Mouse (Mus musculus) kidney, embryonic 15.5 days (tissue): Measurements from ENCODE around the gene Aim2. TPM values are rescaled to one million over a fixed set of nuclear protein-coding genes. Genes with fewer than 3 reads are reported as not detected.
A peak's percentile ranks its signal among the peaks of the same experiment; 100 is the strongest.

ENCODE experiments used
- ATAC-seq: fragments of 200-750 bp; cut with Nextera tagmentation; replicated peaks from 2 replicates; pipeline ENCODE4 v1.8.0; 2017; ENCODE audit warnings: moderate TSS enrichment; ENCODE audit not compliant: low FRiP score
- H3K27ac ChIP-seq: fragments of 300-500 bp; sonication (generic); 2 replicates; pipeline ENCODE4 v1.5.1; 2015; ENCODE audit warnings: mild to moderate bottlenecking, inconsistent platforms
- H3K27me3 ChIP-seq: fragments of 300-500 bp; sonication (generic); 2 replicates; pipeline ENCODE4 v1.6.1; 2015; ENCODE audit warnings: inconsistent platforms
- H3K36me3 ChIP-seq: fragments of 300-500 bp; sonication (generic); 2 replicates; pipeline ENCODE4 v1.6.1; 2015; ENCODE audit warnings: inconsistent platforms
- H3K4me1 ChIP-seq: fragments of 300-500 bp; sonication (generic); 2 replicates; pipeline ENCODE4 v1.6.1; 2015; ENCODE audit warnings: inconsistent platforms
- H3K4me2 ChIP-seq: fragments of 300-500 bp; sonication (generic); 2 replicates; pipeline ENCODE4 v1.6.1; 2015; ENCODE audit warnings: moderate library complexity, mild to moderate bottlenecking, inconsistent platforms
- H3K4me3 ChIP-seq: fragments of 300-500 bp; sonication (generic); replicated peaks from 2 replicates; pipeline ENCODE4 v1.5.1; 2015; ENCODE audit warnings: mild to moderate bottlenecking, inconsistent platforms
- H3K9ac ChIP-seq: fragments of 300-500 bp; sonication (generic); 2 replicates; pipeline ENCODE4 v1.6.1; 2015; ENCODE audit warnings: mild to moderate bottlenecking, inconsistent platforms
- H3K9me3 ChIP-seq: fragments of 300-500 bp; sonication (generic); replicated peaks from 2 replicates; pipeline ENCODE4 v1.6.1; 2016; ENCODE audit warnings: inconsistent platforms
- WGBS: fragments of 180-500 bp; shearing (Covaris S2); methylation state at CpG from one replicate; pipeline ENCODE4 v1.1.7; 2015; ENCODE audit warnings: mixed read lengths; 5-methylcytosine and 5-hydroxymethylcytosine counted together
- polyA plus RNA-seq: library from polyadenylated mRNA; unstranded; fragments of >200 nt; fragmentation: Nextera tagmentation; extraction: Ambion mirVana; gene quantifications from 2 replicates; pipeline ENCODE4 v1.2.1, GENCODE M21; 2015

Aim2 gene
- polyA plus RNA-seq, 1 experiment from 2014 or later = 2.9 TPM

DNA sequence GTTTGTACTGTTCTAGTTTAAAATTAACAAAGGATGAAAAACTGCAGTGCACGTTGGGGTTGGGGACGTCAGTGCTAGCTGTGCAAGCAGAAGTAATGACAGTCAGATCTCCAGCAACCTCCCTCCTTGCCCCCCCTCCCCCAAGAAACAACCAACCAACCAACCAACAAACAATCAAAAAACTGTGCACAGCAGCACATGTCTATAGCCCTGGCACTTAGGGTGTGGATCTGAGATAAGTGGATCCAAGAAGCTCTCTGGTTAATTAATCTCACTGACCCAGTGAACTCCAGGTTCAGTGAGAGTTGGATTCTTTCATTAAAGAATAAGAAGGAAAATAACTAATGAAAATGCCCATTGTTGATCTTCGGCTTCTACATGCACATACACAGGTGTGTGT, 64.0 kb downstream of the Aim2 start:
- H3K4me2 ChIP-seq = no peak overlapping the region
- ATAC-seq = no peak
- 72% methylated on average over 3 of the region's 3 CpGs for WGBS
- no peaks in the 10 kb centered on the region for H3K36me3 ChIP-seq
- no peak overlapping the region for H3K27ac ChIP-seq
- H3K9me3 ChIP-seq = no peaks in the 10 kb centered on the region
- H3K4me3 ChIP-seq = no peak overlapping the region
- H3K27me3 ChIP-seq = no peaks in the 10 kb centered on the region
- no peak overlapping the region for H3K9ac ChIP-seq
- no peaks in the 10 kb centered on the region for H3K4me1 ChIP-seq

DNA sequence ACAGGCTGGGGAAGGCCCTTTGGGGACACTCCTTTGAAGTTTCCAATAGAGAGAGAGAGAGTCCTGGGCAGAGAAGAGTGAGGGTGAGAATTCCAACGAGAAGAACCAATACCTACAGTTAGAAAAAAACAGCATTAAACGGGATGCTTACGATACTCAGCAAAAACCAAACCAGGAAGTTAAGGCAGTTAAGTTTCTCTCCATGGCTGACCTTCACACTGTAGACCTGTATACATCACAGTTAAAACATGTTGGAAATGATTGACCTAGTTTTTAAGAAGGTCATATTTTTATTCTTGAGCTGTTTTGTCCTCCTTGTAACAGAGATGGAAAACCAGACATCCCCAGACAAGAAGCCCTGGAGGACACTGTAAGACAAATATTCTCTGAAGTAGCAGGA, 67.8 kb downstream of the Aim2 start:
- no peaks in the 10 kb centered on the region for H3K36me3 ChIP-seq
- H3K4me3 ChIP-seq = no peak overlapping the region
- H3K27me3 ChIP-seq = no peaks in the 10 kb centered on the region
- H3K27ac ChIP-seq = peak overlapping the region; percentile 55; the same call in 1 of the 2 replicates
- no peak overlapping the region for H3K4me2 ChIP-seq
- no peaks in the 10 kb centered on the region for H3K9me3 ChIP-seq
- H3K4me1 ChIP-seq = no peaks in the 10 kb centered on the region
- 76% methylated on average over 3 of the region's 3 CpGs for WGBS
- H3K9ac ChIP-seq = no peak overlapping the region
- no peak for ATAC-seq

DNA sequence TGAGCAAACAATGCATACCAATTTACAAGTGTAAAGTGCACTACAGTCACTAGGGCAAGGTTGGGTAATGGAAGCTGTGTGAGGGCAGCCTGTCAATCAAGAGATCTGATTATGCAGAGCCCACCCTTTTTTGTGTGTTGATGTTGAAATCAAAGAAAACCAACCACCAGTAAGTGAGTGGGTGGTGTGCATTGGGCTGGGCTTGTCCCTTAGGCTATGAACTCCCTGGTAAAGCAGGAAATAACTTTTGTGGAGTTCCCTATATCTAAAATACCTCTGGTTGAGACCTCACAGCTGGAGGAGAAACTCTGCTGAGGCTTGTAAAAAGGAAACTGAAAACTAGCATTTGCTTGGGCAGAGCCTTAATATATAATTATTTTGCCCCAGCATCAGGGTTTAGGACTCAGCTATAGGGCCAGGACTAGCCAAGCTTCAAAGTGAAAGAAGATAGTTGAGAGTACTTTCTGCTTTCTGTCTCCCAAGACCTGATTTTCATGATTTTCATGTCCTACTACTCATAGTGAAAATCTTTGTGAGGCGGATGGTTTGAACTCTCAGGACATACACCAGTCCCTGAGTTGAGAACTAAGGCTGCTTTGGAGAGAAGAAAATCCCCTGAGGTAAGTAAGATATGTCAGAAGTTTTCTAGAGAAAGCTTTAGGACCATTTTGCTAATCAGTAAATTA, 68.4 kb downstream of the Aim2 start:
- H3K9me3 ChIP-seq = no peaks in the 10 kb centered on the region
- no peak overlapping the region for H3K4me3 ChIP-seq
- ATAC-seq = peak; percentile 75
- H3K27me3 ChIP-seq = no peaks in the 10 kb centered on the region
- 89% methylated on average over 1 of the region's 1 CpGs for WGBS
- peak overlapping the region; percentile 55 for H3K27ac ChIP-seq
- no peak overlapping the region for H3K9ac ChIP-seq
- H3K4me2 ChIP-seq = no peak overlapping the region
- H3K4me1 ChIP-seq = no peaks in the 10 kb centered on the region
- H3K36me3 ChIP-seq = no peaks in the 10 kb centered on the region

DNA sequence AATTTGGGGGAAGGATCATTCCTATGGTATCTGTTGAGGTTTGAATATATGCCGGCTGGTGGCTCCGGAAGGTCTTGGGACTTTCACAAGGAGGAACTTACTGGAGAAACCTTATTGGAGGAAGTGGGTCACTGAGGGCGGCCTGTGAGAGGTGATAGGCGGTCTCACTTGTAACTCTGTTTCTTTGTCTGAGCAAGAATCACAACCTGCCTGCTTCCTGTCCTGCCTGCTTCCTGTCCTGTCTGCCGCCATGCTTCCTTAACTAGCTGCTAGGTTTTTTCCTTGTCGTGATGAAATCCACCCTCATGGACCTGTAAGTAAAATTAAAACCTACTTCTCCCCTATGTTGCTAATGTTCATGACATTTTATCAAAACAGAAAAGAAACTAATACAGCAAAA, 69.7 kb downstream of the Aim2 start:
- H3K27ac ChIP-seq = no peak overlapping the region
- no peaks in the 10 kb centered on the region for H3K36me3 ChIP-seq
- no peak for ATAC-seq
- 73% methylated on average over 6 of the region's 6 CpGs for WGBS
- no peaks in the 10 kb centered on the region for H3K4me1 ChIP-seq
- H3K27me3 ChIP-seq = no peaks in the 10 kb centered on the region
- no peak overlapping the region for H3K9ac ChIP-seq
- no peak overlapping the region for H3K4me2 ChIP-seq
- H3K4me3 ChIP-seq = no peak overlapping the region
- H3K9me3 ChIP-seq = no peaks in the 10 kb centered on the region

- Histone ChIP-seq H3K27ac (no peak overlapping the region), H3K4me1 (no peaks in the 10 kb centered on the region)
- 80% methylated on average over 2 of the region's 2 CpGs for WGBS
Observed at GRCm38 (mm10) chr1:173426345-173426744, 75.7 kb downstream of the Aim2 start.

GRCm38 (mm10) chr1:173427385-173427784, 76.7 kb downstream of the Aim2 start:
- H3K36me3 ChIP-seq = no peaks in the 10 kb centered on the region
- ATAC-seq = no peak

More at GRCm38 (mm10) chr1:173426345-173426744, 75.7 kb downstream of the Aim2 start:
- H3K36me3 ChIP-seq = no peaks in the 10 kb centered on the region
- no peaks in the 10 kb centered on the region for H3K9me3 ChIP-seq
- H3K9ac ChIP-seq = no peak overlapping the region
- no peak for ATAC-seq
- no peaks in the 10 kb centered on the region for H3K27me3 ChIP-seq
- H3K4me2 ChIP-seq = no peak overlapping the region
- no peak overlapping the region for H3K4me3 ChIP-seq

DNA sequence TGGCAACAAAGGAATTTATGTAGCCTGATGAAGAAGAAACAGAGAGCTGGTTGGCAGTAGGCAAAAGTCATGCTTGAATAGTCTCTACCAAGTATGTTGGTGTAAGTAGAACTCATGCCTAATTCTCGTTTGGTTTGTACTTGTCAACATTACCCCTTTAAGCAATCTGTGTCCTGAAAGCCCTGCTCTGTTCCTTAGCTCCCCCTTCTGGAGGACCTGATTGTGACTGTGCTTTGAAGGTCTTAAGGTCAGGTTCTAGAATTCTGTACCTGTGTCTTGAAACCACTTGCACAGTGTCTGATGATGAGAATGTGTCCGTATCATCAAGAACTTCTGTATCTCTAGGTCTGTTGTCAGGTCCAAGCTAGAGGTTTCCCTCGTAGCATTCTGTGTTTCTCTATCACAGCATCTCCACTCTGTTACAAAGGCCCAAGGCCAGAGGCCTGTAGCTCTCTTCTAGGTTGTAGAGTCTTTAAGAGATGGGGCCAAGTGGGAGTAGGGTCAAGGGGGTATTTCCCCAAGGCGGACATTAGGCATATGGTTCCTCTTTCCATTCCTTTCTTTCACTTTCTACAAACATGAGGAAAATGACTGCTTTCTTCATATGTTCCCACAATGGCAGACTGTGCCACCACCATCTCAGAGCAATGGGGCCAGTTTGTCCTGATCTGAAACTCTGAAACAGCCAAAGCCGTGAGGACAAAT, 79.5 kb downstream of the Aim2 start:
- Histone ChIP-seq H3K36me3 (no peaks in the 10 kb centered on the region), H3K9me3 (no peaks in the 10 kb centered on the region), H3K4me1 (no peaks in the 10 kb centered on the region), H3K27ac (no peak overlapping the region), H3K9ac (no peak overlapping the region), H3K4me2 (no peak overlapping the region), H3K4me3 (no peak overlapping the region), H3K27me3 (no peaks in the 10 kb centered on the region)
- 86% methylated on average over 5 of the region's 5 CpGs for WGBS
- no peak for ATAC-seq

More at GRCm38 (mm10) chr1:173427385-173427784, 76.7 kb downstream of the Aim2 start:
- Histone ChIP-seq H3K4me3 (no peak overlapping the region), H3K4me1 (no peaks in the 10 kb centered on the region), H3K4me2 (no peak overlapping the region), H3K27me3 (no peaks in the 10 kb centered on the region), H3K9me3 (no peaks in the 10 kb centered on the region), H3K9ac (no peak overlapping the region), H3K27ac (no peak overlapping the region)
- WGBS = 78% methylated on average over 8 of the region's 8 CpGs

GRCm38 (mm10) chr1:173432411-173432810, 81.7 kb downstream of the Aim2 start:
- 57% methylated on average over 2 of the region's 2 CpGs for WGBS
- Histone ChIP-seq H3K9me3 (no peaks in the 10 kb centered on the region), H3K27ac (no peak overlapping the region), H3K4me1 (no peaks in the 10 kb centered on the region), H3K9ac (no peak overlapping the region), H3K4me2 (no peak overlapping the region), H3K27me3 (no peaks in the 10 kb centered on the region), H3K36me3 (no peaks in the 10 kb centered on the region), H3K4me3 (no peak overlapping the region)
- ATAC-seq = no peak

- 68% methylated on average over 6 of the region's 6 CpGs for WGBS
- no peak overlapping the region for H3K4me2 ChIP-seq
Observed at GRCm38 (mm10) chr1:173437161-173437953, 86.7 kb downstream of the Aim2 start.

GRCm38 (mm10) chr1:173440681-173441080, 90.0 kb downstream of the Aim2 start:
- ATAC-seq = no peak
- WGBS = 59% methylated on average over 1 of the region's 1 CpGs
- Histone ChIP-seq H3K9ac (no peak overlapping the region), H3K4me2 (no peak overlapping the region), H3K27ac (no peak overlapping the region), H3K4me3 (no peak overlapping the region), H3K27me3 (no peaks in the 10 kb centered on the region), H3K36me3 (no peaks in the 10 kb centered on the region), H3K9me3 (no peaks in the 10 kb centered on the region), H3K4me1 (no peaks in the 10 kb centered on the region)

More at GRCm38 (mm10) chr1:173437161-173437953, 86.7 kb downstream of the Aim2 start:
- Histone ChIP-seq H3K9ac (no peak overlapping the region), H3K9me3 (no peaks in the 10 kb centered on the region), H3K36me3 (no peaks in the 10 kb centered on the region), H3K4me1 (no peaks in the 10 kb centered on the region), H3K27ac (no peak overlapping the region), H3K27me3 (no peaks in the 10 kb centered on the region), H3K4me3 (no peak overlapping the region)
- no peak for ATAC-seq

DNA sequence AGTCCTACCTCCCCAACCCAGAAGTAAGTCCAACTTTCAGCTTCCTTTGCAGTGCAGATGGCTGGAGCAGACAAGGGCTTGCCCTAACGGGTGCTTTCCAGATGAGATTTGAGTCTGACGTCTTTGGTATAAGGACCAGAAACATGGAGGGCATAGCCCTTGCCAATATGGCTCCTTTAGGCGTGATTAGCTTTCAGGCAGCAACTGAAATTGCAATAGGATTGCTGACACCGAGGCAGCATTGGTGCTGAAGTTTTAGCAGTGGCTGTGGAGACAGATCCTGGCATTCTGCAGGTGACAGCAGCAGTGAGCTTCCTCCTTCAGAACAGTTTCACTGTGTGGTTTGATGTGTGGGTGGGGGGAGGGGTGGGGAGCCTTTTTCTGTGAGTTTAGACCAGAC, 90.5 kb downstream of the Aim2 start:
- H3K9ac ChIP-seq = no peak overlapping the region
- no peaks in the 10 kb centered on the region for H3K9me3 ChIP-seq
- H3K4me2 ChIP-seq = no peak overlapping the region
- ATAC-seq = no peak
- H3K27me3 ChIP-seq = no peaks in the 10 kb centered on the region
- 72% methylated on average over 4 of the region's 4 CpGs for WGBS
- H3K36me3 ChIP-seq = no peaks in the 10 kb centered on the region
- no peak overlapping the region for H3K27ac ChIP-seq
- no peak overlapping the region for H3K4me3 ChIP-seq
- H3K4me1 ChIP-seq = no peaks in the 10 kb centered on the region

GRCm38 (mm10) chr1:173443061-173443460, 92.4 kb downstream of the Aim2 start:
- H3K9ac ChIP-seq = no peak overlapping the region
- no peaks in the 10 kb centered on the region for H3K36me3 ChIP-seq
- no peak overlapping the region for H3K27ac ChIP-seq
- no peaks in the 10 kb centered on the region for H3K27me3 ChIP-seq
- no peaks in the 10 kb centered on the region for H3K4me1 ChIP-seq
- WGBS = 60% methylated on average over 1 of the region's 1 CpGs
- no peak overlapping the region for H3K4me2 ChIP-seq
- H3K9me3 ChIP-seq = no peaks in the 10 kb centered on the region
- no peak for ATAC-seq
- H3K4me3 ChIP-seq = no peak overlapping the region
